Mouse (Mus musculus) gastrocnemius, postnatal 4 days (tissue): ENCODE results near the gene Hivep3. TPM values are rescaled to one million over a fixed set of nuclear protein-coding genes. Genes with fewer than 3 reads are reported as not detected.

Experiments
- DNase-seq, 2 experiments: peaks; one replicate each; pipeline ENCODE4 v3.0.0; 2021 to 2022; ENCODE audit warnings: low spot score in 2 of 2, mixed read lengths in 2 of 2
- total RNA-seq, 2 experiments: library from RNA; stranded (reverse); gene quantifications; 2 replicates each; pipeline ENCODE4 v1.2.3; 2021

Gene Hivep3
- total RNA-seq, 2 experiments from 2014 or later = 5.5 to 5.7 TPM

DNA sequence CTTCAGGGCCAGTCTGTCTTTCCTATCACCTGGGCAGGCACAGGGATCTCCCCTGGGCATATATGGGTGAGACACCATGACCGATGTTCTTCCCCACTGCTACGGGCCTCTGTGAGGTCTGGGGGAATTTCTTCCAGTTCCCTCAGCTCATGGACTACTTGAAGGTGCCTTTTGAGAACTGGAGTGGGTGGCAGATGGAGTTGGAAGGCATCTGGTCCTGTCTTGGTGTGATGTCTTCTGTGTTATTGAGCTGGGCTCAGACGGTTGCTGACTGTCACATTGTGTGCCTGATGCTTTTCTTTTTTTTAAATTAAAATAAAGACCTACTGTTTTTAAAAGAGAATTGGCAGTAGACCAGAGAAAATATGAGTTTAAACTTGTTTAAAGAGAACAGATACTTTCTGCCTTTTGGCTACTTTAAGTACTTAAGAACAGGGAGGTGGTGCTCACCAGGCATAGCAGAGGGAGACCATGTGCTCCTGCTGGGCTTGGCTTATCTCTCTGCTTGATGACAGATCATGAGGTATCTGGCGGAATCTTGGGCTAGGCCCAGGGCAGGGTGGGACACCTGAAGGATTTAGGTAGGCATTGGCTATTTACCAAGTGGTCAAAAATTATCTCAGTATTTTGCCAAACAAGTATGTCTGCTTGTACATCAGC, 26.1 kb downstream of the Hivep3 start:
- no peak for DNase-seq

DNA sequence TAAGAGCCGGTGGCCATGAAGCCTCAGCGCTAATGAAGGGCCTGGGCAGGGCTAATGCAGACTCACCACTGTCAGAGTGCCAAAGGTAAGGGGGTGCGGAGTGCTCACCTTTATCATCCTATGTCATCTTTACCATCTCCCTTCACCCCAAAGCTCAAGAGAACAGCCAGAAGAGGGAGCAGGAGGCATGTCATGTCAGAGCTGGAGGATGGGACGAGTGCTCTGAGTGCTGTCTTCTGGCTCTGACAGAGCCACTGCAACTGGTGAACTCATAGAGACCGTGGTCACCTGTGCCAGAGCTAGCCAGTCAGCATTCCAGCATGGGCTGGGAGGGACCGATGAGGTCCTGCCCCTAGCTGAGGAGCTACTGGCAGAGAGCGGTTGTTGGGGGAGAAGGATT, 27.2 kb downstream of the Hivep3 start:
- DNase-seq = no peak

- no peak for DNase-seq
Measured at GRCm38 (mm10) chr4:119761459-119762121, 28.0 kb downstream of the Hivep3 start.

GRCm38 (mm10) chr4:119762171-119762570, 28.6 kb downstream of the Hivep3 start:
- DNase-seq = no peak

- no peak for DNase-seq
Measured at GRCm38 (mm10) chr4:119768046-119768445, 34.5 kb downstream of the Hivep3 start.

GRCm38 (mm10) chr4:119775913-119776312, 42.3 kb downstream of the Hivep3 start:
- no peak for DNase-seq

GRCm38 (mm10) chr4:119777146-119777545, 43.6 kb downstream of the Hivep3 start:
- DNase-seq = no peak

DNA sequence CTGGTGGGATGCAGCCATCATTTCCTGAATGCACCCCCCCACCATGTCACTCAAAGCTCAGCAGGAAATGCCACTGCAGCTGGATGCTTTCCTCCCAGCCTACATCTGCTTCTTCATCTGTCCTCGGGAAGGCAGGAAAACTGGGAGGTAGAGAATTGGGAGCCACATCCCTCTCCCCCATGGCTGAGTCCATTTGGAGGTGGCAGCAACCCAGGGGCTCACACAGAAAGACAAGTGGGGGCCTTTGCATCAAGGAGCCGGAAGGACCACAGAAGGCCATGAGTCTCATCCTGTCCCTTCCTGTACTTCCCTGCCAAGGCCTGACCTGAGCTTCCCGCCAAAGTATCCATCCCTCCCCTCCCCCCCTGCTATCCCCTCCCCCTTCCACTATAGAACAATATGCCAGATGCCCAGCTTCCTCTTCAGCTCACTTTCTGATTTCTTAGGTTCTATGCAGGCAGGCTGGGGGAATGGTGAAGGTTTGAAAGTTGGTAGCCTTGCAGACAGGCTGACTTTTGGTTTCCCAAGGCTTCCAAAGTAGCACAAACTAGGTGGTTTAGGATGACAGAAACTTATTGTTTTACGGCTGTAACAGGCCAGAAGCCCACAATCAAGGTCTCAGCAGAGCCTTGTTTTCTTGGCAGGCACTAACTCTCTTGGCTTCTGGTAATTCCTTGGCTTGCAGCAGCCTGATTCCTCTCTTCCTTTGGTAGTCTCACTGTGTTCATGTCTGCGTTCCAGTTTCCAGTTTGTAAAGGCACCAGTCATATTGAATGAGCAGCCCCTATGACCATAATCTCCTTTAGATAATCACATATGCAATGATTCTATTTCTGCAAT, 46.2 kb downstream of the Hivep3 start:
- DNase-seq = peak in 1 of 2 experiments; percentile 16

- no peak for DNase-seq
Measured at GRCm38 (mm10) chr4:119780881-119781280, 47.3 kb downstream of the Hivep3 start.

GRCm38 (mm10) chr4:119784959-119785358, 51.4 kb downstream of the Hivep3 start:
- DNase-seq = no peak

DNA sequence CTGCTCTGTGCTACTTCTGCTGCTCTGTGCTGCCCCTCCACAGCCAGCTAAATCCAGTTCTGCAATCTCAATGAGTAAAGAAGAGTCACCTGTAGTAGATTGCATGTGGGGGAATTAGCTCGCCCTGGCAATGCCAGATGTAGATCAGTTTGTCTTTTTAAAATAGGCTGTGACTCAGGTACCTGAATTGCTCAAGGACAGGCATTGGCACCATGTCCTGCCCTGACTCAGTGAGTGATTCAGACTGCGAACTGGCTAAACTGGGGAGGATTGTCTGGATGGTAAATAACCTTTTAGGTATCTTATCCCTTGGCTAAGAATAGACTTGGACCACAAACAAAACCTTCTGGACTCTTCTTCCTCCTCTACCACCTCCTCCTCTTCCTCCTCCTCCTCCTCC, 52.7 kb downstream of the Hivep3 start:
- no peak for DNase-seq

DNA sequence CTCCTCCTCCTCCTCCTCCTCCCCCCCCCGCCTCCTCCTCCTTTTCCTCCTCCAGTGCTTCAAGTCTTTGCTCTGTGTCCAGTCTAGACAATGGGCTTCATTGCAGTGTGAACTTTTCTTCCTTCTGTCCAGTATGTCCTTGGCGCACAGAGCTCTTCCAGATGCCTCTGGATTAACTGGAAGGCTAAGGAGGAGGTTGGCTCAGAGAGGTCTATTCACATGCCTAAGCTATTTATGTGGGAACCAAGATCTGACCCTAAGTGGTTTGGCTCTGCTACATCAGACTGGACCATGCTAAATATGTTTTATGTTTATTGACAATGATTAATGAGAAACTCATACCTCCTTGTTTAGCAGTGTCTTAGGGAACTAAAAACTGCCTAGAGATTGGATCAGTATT, 53.1 kb downstream of the Hivep3 start:
- no peak for DNase-seq

DNA sequence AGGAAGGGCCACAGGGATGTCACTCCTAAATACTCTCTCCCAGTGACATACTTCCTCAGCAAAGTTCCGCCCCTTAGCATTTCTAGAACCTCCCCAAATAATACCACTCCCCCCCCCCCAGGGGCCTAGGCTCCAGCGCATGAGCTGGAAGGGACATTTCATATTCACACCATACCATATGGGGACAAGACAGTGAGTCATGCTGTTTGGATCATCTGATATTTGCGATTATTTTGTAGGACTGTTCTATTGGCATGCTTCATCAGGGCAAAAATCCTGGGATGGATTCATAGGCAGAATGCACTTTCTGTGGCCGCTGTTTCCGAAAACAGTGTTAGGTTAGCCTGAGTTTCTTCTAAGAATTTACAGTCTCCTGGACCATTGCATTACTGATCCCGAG, 55.2 kb downstream of the Hivep3 start:
- DNase-seq = no peak

DNA sequence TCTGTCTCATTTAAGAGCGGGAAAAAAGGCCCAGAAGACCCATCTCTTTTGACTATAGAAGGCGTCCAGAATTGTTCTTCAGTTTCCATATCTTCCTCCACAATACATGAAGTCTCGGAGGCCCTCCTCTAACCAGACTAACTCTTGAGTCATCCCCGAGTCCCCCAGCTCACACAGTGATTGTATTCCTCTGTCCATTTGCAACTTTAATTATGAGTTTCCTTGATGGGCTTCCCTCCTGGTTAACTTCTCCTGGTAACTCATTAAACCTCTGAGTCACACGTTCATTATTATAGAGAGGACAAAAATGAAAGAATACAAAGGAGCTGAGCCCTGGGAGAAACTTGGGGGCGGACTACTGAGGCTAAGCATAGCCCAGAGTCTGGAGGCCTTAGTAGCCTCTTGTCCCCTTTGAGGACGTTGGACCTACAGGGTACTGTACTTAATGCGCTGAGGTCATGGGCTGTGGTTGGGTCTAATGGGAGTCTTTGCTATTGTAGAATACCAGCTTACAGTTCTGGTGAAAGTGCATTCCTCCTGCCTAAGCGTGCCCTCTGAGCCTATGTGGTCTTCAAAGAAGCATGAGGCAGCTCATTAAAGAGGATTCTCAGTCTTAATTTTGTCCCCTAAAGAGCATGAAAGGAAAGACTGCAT, 56.0 kb downstream of the Hivep3 start:
- no peak for DNase-seq

DNA sequence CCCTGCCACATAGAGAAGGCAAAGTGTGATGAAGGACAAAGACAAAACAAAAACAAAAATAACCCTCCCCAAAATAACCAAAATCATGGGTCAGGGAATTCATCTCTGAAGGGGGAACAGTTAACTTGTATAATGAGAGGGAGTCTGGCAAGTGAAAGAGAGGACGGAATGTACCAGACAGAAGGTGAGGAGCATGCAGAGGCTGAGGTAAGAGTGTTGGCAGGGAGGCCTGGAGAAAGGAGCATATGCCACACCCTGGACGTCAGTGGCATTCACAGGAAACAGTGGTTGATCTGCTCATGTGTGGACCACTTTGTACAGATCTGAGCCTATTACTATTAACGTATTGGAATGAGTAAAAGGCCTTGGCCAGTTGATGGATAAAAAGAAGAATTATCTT, 65.3 kb downstream of the Hivep3 start:
- no peak for DNase-seq

- DNase-seq = no peak
Measured at GRCm38 (mm10) chr4:119806556-119806955, 73.0 kb downstream of the Hivep3 start.

DNA sequence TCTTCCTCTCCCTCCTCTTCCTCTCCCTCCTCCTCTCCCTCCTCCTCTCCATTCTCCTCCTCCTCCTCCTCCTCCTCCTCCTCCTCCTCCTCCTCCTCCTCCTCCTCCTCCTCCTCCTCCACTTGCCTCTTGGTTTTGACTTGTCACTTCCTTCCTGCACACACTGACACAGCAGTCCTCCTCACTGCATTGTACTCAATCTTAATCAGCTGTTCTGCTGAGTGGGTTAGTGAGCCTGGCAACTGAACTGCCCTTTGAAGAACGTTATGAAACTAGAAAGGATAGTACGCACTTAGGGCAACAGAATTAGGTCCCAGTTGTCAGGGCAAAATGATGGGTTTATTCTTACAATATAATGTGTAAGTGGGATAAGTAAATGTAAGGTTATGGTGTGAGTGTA, 73.8 kb downstream of the Hivep3 start:
- DNase-seq = no peak

- DNase-seq = no peak
Measured at GRCm38 (mm10) chr4:119809245-119809644, 75.7 kb downstream of the Hivep3 start.

- no peak for DNase-seq
Measured at GRCm38 (mm10) chr4:119812775-119813174, 79.2 kb downstream of the Hivep3 start.

GRCm38 (mm10) chr4:119813500-119814184, 80.1 kb downstream of the Hivep3 start:
- DNase-seq = no peak
